Mouse (Mus musculus): ENCODE measurements around the gene Gm44502. TPM values are rescaled to one million over a fixed set of nuclear protein-coding genes. Genes with fewer than 3 reads are reported as not detected.

The Gm44502 gene
- polyA plus RNA-seq, 1 experiment from 2014 or later: not detected

- WGBS: 2% methylated on average over 35 of the region's 35 CpGs
- peak; percentile 84 for ATAC-seq (ENCODE audit: insufficient number of reproducible peaks, insufficient read depth, low FRiP score, low read depth)
- H3K4me2 ChIP-seq (replicated peaks; ENCODE audit: low read depth, low read length): peak overlapping the region; percentile 68
- H3K4me1 ChIP-seq (ENCODE audit: control insufficient read depth, insufficient read depth, low read length): 0 out of 2 replicates have a peak, but pooled peaks cover 4% of the 10 kb centered on the region
- peaks cover 39% of the 10 kb centered on the region for H3K36me3 ChIP-seq (ENCODE audit: control insufficient read depth, insufficient read depth, low read length)
- peak overlapping the region; percentile 83 for H3K27ac ChIP-seq (ENCODE audit: low read length)
- peaks cover 13% of the 10 kb centered on the region for H3K27me3 ChIP-seq (ENCODE audit: control insufficient read depth, insufficient read depth, low read length)
- peak overlapping the region; percentile 52 for H3K9ac ChIP-seq (replicated peaks; ENCODE audit: low read depth, low read length)
- no peaks in the 10 kb centered on the region for H3K9me3 ChIP-seq (ENCODE audit: control insufficient read depth, low read depth, low read length)
- H3K4me3 ChIP-seq (ENCODE audit: low read depth, low read length): peak overlapping the region; percentile 58
Observed at GRCm38 (mm10) chr15:89373027-89373761, 56.3 kb downstream of the Gm44502 start.

- ATAC-seq (ENCODE audit: insufficient number of reproducible peaks, insufficient read depth, low FRiP score, low read depth): no peak
- H3K9ac ChIP-seq (replicated peaks; ENCODE audit: low read depth, low read length): no peak overlapping the region
- H3K36me3 ChIP-seq (ENCODE audit: control insufficient read depth, insufficient read depth, low read length): peaks cover 46% of the 10 kb centered on the region
- no peaks in the 10 kb centered on the region for H3K9me3 ChIP-seq (ENCODE audit: control insufficient read depth, low read depth, low read length)
- H3K4me3 ChIP-seq (ENCODE audit: low read depth, low read length): no peak overlapping the region
- H3K27ac ChIP-seq (ENCODE audit: low read length): no peak overlapping the region
- H3K4me1 ChIP-seq (ENCODE audit: control insufficient read depth, insufficient read depth, low read length): 0 out of 2 replicates have a peak, but pooled peaks cover 4% of the 10 kb centered on the region
- WGBS: 80% methylated on average over 7 of the region's 7 CpGs
- H3K4me2 ChIP-seq (replicated peaks; ENCODE audit: low read depth, low read length): peak overlapping the region; percentile 68
- H3K27me3 ChIP-seq (ENCODE audit: control insufficient read depth, insufficient read depth, low read length): peaks cover 6% of the 10 kb centered on the region
Observed at GRCm38 (mm10) chr15:89372536-89372935, 57.0 kb downstream of the Gm44502 start.

GRCm38 (mm10) chr15:89372068-89372467 lies 57.4 kb downstream of the Gm44502 start:
- H3K4me2 ChIP-seq (replicated peaks; ENCODE audit: low read depth, low read length): no peak overlapping the region
- 88% methylated on average over 13 of the region's 13 CpGs for WGBS
- H3K36me3 ChIP-seq (ENCODE audit: control insufficient read depth, insufficient read depth, low read length): peaks cover 51% of the 10 kb centered on the region
- 0 out of 2 replicates have a peak, but pooled peaks cover 4% of the 10 kb centered on the region for H3K4me1 ChIP-seq (ENCODE audit: control insufficient read depth, insufficient read depth, low read length)
- no peak overlapping the region for H3K4me3 ChIP-seq (ENCODE audit: low read depth, low read length)
- no peak overlapping the region for H3K27ac ChIP-seq (ENCODE audit: low read length)
- H3K9ac ChIP-seq (replicated peaks; ENCODE audit: low read depth, low read length): no peak overlapping the region
- no peaks in the 10 kb centered on the region for H3K9me3 ChIP-seq (ENCODE audit: control insufficient read depth, low read depth, low read length)
- H3K27me3 ChIP-seq (ENCODE audit: control insufficient read depth, insufficient read depth, low read length): 0 out of 2 replicates have a peak, but pooled peaks cover 4% of the 10 kb centered on the region
- ATAC-seq (ENCODE audit: insufficient number of reproducible peaks, insufficient read depth, low FRiP score, low read depth): no peak

Other genes with a start within 250 kb of the Gm44502 start
- gene Plxnb2, start 248.9 kb downstream of the Gm44502 start, polyA plus RNA-seq (2014; fragmentation: Nextera tagmentation; extraction: Ambion mirVana): 146 and 147 TPM in 2 replicates
- gene Dennd6b, start 233.2 kb downstream of the Gm44502 start, polyA plus RNA-seq (2014; fragmentation: Nextera tagmentation; extraction: Ambion mirVana): 16.4 and 17.6 TPM in 2 replicates
- 33.5 and 34.6 TPM in 2 replicates for gene Ppp6r2, start 218.1 kb downstream of the Gm44502 start, polyA plus RNA-seq (2014; fragmentation: Nextera tagmentation; extraction: Ambion mirVana)
- 60.4 and 63.0 TPM in 2 replicates for gene Sbf1, start 114.4 kb downstream of the Gm44502 start, polyA plus RNA-seq (2014; fragmentation: Nextera tagmentation; extraction: Ambion mirVana)
- gene Adm2, start 107.0 kb downstream of the Gm44502 start, polyA plus RNA-seq (2014; fragmentation: Nextera tagmentation; extraction: Ambion mirVana): not detected in 2 replicates
- gene Miox, start 95.3 kb downstream of the Gm44502 start, polyA plus RNA-seq (2014; fragmentation: Nextera tagmentation; extraction: Ambion mirVana): not detected in 2 replicates
- 46.5 and 47.0 TPM in 2 replicates for gene Lmf2, start 74.0 kb downstream of the Gm44502 start, polyA plus RNA-seq (2014; fragmentation: Nextera tagmentation; extraction: Ambion mirVana)
- gene Ncaph2, start 74.0 kb downstream of the Gm44502 start, polyA plus RNA-seq (2014; fragmentation: Nextera tagmentation; extraction: Ambion mirVana): 148 and 159 TPM in 2 replicates
- 4.6 and 6.8 TPM in 2 replicates for gene Sco2, start 55.9 kb downstream of the Gm44502 start, polyA plus RNA-seq (2014; fragmentation: Nextera tagmentation; extraction: Ambion mirVana)
- gene Tymp, start 52.7 kb downstream of the Gm44502 start, polyA plus RNA-seq (2014; fragmentation: Nextera tagmentation; extraction: Ambion mirVana): 1.1 and 2.5 TPM in 2 replicates
- gene Odf3b, start 50.4 kb downstream of the Gm44502 start, polyA plus RNA-seq (2014; fragmentation: Nextera tagmentation; extraction: Ambion mirVana): 0.80 and 1.3 TPM in 2 replicates
- 0.06 TPM in 1 of 2 replicates, not detected in the other for gene Klhdc7b, start 44.8 kb downstream of the Gm44502 start, polyA plus RNA-seq (2014; fragmentation: Nextera tagmentation; extraction: Ambion mirVana)
- gene Syce3, start 19.2 kb downstream of the Gm44502 start, polyA plus RNA-seq (2014; fragmentation: Nextera tagmentation; extraction: Ambion mirVana): not detected in 2 replicates
- 0.46 and 0.53 TPM in 2 replicates for gene Cpt1b, start 3.8 kb downstream of the Gm44502 start, polyA plus RNA-seq (2014; fragmentation: Nextera tagmentation; extraction: Ambion mirVana)
- 2.4 and 3.5 TPM in 2 replicates for gene C730034F03Rik, start 107 bp downstream of the Gm44502 start, polyA plus RNA-seq (2014; fragmentation: Nextera tagmentation; extraction: Ambion mirVana)
- 52.2 and 54.5 TPM in 2 replicates for gene Chkb, start 212 bp upstream of the Gm44502 start, polyA plus RNA-seq (2014; fragmentation: Nextera tagmentation; extraction: Ambion mirVana)
- gene Mapk8ip2, start 24.2 kb upstream of the Gm44502 start, polyA plus RNA-seq (2014; fragmentation: Nextera tagmentation; extraction: Ambion mirVana): 3.1 and 4.0 TPM in 2 replicates
- 14.8 and 16.7 TPM in 2 replicates for gene Arsa, start 47.7 kb upstream of the Gm44502 start, polyA plus RNA-seq (2014; fragmentation: Nextera tagmentation; extraction: Ambion mirVana)
- gene Shank3, start 69.9 kb upstream of the Gm44502 start, polyA plus RNA-seq (2014; fragmentation: Nextera tagmentation; extraction: Ambion mirVana): 2.4 and 2.8 TPM in 2 replicates
- gene Acr, start 138.6 kb upstream of the Gm44502 start, polyA plus RNA-seq (2014; fragmentation: Nextera tagmentation; extraction: Ambion mirVana): 0.27 and 0.64 TPM in 2 replicates
- gene Rabl2, start 162.2 kb upstream of the Gm44502 start, polyA plus RNA-seq (2014; fragmentation: Nextera tagmentation; extraction: Ambion mirVana): 52.6 and 52.8 TPM in 2 replicates

All from stomach, embryonic 14.5 days (tissue).